Comparison of ENCODE assay signal across 1 mouse cellular context in the genomic region with DNA sequence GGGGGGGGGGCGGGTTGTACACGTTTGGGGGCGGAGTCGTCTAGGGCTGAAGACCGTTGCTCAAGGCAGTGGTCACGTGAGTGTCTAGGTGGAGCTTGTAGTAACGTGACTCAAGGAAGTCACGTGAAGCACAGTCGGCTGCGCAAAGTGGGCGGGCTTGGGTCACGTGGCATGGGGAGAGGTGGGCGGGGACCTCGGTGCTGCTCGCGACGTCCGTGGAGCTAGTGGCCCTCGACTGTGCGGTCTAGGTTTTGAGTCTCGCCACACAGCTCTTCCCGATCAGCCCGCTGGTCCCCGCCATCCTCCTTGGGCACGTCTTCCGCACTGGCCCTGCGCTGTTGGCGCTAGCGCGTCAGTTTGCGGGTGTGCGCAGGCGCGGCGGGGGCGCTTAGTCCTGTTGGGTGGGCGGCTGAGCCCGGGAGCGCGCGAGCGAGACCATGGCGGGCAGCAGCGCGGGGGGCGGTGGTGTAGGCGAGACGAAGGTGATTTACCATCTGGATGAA.
TF ChIP-seq lines count a peak whose summit lies in the region.

Gene Dvl2, plus strand, starts transcription at position 200 of the 503 bp plus-strand sequence.

TF ChIP-seq in MEL, 35 proteins besides CTCF, POLR2A, EP300 and RAD21 (continued from another document):
- peak; percentile 97 for TF ChIP-seq USF1 (IDR thresholded peaks at IDR 0.05; ENCODE audit: low read depth, low read length)
- no peak; the same call in 1 of the 2 replicates for TF ChIP-seq TBP (IDR thresholded peaks at IDR 0.05; ENCODE audit: low read depth, low read length)
- TF ChIP-seq CHD2 (IDR thresholded peaks at IDR 0.05; ENCODE audit: low read length) = no peak
- TF ChIP-seq E2F4 (IDR thresholded peaks at IDR 0.05; ENCODE audit: borderline replicate concordance, low read depth, low read length) = no peak
- TF ChIP-seq ZKSCAN1 (IDR thresholded peaks at IDR 0.05; ENCODE audit: low read depth, low read length) = no peak
